Mouse (Mus musculus) subcutaneous adipose tissue, adult 2 months (tissue): ENCODE data around the gene Zfp369. TPM values are rescaled to one million over a fixed set of nuclear protein-coding genes. Genes with fewer than 3 reads are reported as not detected.

Experiments used
- polyA plus RNA-seq: library from polyadenylated mRNA; depleted of rRNA; stranded (reverse); fragments of >200 nt; gene quantifications from 2 replicates; pipeline ENCODE4 v1.2.3, GENCODE M21; 2012; ENCODE audit warnings: low replicate concordance; rRNA removed

The Zfp369 gene
- 18.1 and 25.4 TPM in 2 replicates for polyA plus RNA-seq

DNA sequence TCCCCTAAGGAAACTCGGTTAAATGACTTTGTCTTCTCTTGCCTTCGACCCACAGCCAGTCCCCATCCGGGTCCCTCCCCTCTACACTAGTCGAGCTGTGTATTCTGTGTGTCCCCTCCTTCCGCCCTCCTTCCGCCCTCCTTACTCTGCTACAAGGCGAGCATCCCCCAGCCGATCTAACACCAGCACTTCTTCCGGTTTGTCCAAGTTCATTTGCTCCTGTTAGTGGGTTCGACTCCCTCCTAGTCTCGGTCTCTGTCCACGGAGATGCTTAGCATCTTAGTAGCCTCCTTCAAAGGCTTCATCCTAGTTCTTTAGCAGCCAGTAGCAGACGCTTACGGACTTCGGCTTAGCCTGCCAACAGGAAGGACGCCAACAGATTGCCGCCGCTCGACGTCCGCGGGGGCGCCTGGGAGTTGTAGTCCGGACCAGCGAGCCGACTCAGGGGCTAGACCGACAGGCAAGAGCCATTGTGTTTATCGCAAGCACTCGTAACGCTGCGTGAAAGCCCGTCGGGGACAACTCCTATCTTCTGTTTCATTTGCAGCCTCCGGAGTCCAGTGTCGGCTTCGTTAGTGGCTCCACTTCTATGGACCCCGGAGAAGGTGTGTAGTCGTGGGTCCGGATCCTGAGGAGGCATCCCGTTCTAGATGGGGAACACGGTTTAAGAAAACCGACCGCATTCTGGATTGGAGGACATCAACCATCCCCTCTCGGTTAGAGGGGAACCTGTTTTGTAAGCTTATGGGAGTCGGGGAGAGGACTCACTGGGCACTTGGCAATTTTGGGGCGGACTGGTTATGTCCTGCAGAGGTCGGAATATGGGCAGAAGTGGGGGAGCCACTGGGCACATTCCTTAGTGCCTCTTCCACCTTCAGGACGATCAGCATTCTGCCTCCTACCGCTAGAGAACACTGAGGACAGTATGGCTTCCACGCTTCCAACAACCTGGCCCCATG, at the start of gene Zfp369:
Gene Zfp369, plus strand, starts transcription at position 432 of the 959 bp plus-strand sequence.

GRCm38 (mm10) chr13:65259239-65259638, 19.4 kb upstream of the Zfp369 start, which contains the start of gene Gm10775:
Gm10775 (plus strand) TSS chr13:65259539.

Other genes with a start within 250 kb of the Zfp369 start
- not detected in 2 replicates for gene Spata31d1c, start 245.8 kb upstream of the Zfp369 start, polyA plus RNA-seq
- gene Prss47, start 226.1 kb upstream of the Zfp369 start, polyA plus RNA-seq: not detected in 2 replicates
- 21.9 and 22.4 TPM in 2 replicates for gene Mfsd14b, start 165.8 kb upstream of the Zfp369 start, polyA plus RNA-seq
- gene Olfr465-ps1, start 140.7 kb upstream of the Zfp369 start, polyA plus RNA-seq: not detected in 2 replicates
- gene Olfr466, start 128.6 kb upstream of the Zfp369 start, polyA plus RNA-seq: not detected in 2 replicates
- not detected in 2 replicates for gene Nlrp4f, start 72.8 kb upstream of the Zfp369 start, polyA plus RNA-seq
- gene Gm10775, start 19.3 kb upstream of the Zfp369 start, polyA plus RNA-seq: 0.10 TPM in 1 of 2 replicates, not detected in the other
- not detected in 2 replicates for gene Gm10139, start 233.9 kb downstream of the Zfp369 start, polyA plus RNA-seq